Mouse (Mus musculus) 3134 (cell line): ENCODE measurements around the gene Hsd11b1.
"Not testable (repeated sequence)": the region's sequence is repeated elsewhere in the genome, so short reads cannot be mapped to it uniquely, and the experiment has no call there.

Experiments used
- DNase-seq: peaks from one replicate; pipeline ENCODE4 v3.0.0-alpha.2; 2011; ENCODE audit warnings: low spot score; ENCODE audit not compliant: insufficient read length; ENCODE audit errors: extremely low read depth

Hsd11b1 gene

GRCm38 (mm10) chr1:193263955-193264598 lies at the start of gene Hsd11b1:
Gene Hsd11b1, minus strand, starts transcription at chr1:193264075.
- DNase-seq = no peak

GRCm38 (mm10) chr1:193311596-193311995 lies 47.7 kb upstream of the Hsd11b1 start:
- no peak for DNase-seq

- no peak for DNase-seq
These were observed 46.7 kb upstream of the Hsd11b1 start for GRCm38 (mm10) chr1:193310519-193311085.

GRCm38 (mm10) chr1:193309785-193310518 lies 46.1 kb upstream of the Hsd11b1 start:
- DNase-seq = no peak

DNA sequence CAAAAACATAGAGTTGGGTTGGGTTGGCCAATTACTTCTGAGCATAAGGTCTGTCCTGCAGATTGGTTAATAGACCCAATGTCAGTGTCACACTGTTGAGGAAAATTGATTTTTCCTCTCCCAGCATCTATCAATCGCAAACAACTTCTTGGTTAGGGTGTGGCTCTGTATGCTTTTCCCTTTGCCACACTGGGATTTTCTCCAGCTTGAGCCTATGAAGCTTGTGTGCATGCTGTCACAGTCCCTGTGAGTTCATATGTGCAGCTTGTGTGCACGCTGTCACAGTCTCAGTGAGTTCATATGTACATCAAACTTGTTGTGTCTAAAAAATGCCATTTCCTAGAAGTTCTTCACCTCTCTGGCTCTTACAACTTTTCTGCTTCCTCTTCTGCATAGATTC lies 43.0 kb upstream of the Hsd11b1 start:
- no peak for DNase-seq

DNA sequence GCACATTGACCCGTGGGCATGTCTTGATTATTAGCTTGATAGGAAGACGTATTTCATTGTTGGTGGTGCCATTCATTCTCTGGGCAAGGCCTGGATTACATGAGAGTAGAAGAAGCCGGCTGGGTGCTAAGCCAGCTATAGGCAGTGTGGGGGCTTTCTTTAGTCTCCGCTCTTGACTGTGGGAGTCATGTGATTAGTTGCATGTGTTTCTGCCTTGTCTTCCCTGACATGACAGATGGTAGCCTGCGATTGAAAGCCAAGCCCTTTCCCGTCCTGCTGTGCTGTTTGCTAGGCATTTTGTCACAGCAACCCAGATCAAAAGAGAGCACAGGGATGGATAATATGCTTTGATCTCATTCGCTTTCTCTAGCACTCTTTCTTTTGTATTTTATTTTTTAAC lies 41.5 kb upstream of the Hsd11b1 start:
- no peak for DNase-seq

DNA sequence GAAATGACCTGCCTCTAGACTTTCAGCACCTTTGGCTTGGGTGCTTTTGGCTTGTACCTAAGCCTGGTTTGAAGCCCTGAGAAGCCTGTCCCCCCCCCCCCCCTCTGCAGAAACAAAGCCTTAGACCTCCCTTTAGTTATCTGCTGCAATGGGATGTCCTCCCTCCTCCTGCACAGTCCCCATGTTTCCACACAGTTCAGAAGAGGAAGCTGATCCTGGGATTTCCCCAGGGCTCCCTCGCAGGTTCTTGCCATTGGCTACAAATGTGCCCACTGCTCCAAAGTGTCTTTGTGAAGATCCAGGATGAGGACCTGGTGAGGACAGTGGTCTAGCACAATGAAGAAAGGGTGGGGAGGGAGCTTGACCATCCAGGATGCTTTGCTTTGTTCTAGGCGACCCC lies 39.2 kb upstream of the Hsd11b1 start:
- DNase-seq = no peak

DNA sequence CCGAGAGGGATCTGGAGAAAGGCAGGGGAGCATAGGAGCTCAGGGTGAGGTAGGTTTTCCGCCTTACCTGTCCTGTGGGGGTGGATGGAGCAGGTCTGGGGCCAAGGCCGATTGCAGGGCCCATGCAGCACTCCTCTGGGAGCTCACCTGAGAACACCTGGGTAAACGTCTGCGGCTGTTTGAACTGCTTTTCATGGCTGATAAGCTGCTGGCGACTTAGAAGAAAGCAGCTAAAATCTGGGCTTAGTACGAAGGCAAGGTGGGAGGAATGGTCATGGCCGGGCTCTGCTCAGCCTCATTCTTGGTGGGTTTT lies 38.2 kb upstream of the Hsd11b1 start:
- no peak for DNase-seq

DNA sequence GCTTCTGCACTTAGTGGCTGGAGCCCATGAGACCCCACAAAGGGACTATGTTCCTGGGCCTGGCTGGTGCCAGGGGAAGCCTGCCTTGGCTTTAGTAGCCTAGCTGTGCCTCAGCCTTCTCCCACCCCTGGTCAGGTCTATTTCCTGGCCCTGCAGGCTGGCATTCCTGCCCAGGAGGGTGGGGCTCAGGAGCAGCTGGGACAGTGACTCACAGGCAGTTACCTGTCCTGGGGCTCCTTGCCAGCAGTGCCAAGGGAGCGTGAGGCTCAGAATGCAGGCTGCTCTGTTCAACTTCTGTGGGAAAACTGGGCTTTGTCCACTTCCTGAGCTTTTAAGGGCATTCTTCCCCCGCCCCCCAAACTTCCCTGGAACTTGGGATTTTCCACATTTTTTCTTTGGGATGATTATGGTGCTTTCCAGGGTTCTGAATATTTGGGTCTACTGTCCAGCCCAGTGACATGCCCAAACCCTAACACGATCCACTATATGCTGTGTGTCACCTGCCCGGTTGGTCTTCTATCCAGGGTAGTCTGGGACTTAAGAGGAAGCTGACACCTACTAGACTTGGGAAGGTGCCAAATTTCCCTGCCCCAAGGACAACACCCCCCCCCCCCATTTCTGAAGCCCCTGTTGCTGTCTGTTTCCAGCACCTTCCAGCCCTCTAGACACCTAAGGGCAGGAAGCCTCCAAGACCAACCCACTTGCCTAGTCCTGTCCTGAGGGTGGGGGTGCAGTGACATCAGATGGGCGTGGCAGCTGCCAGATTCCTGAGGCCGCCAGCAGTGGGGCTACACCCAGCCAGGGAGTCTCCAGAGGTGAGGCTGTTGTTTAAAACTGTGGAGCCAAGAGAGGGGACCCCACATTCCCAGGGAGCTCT lies 37.6 kb upstream of the Hsd11b1 start:
- peak; percentile 47 for DNase-seq

GRCm38 (mm10) chr1:193299995-193300394 lies 36.1 kb upstream of the Hsd11b1 start:
- DNase-seq = no peak

- peak; percentile 46 for DNase-seq
These were observed 34.4 kb upstream of the Hsd11b1 start for GRCm38 (mm10) chr1:193298141-193298765.

DNA sequence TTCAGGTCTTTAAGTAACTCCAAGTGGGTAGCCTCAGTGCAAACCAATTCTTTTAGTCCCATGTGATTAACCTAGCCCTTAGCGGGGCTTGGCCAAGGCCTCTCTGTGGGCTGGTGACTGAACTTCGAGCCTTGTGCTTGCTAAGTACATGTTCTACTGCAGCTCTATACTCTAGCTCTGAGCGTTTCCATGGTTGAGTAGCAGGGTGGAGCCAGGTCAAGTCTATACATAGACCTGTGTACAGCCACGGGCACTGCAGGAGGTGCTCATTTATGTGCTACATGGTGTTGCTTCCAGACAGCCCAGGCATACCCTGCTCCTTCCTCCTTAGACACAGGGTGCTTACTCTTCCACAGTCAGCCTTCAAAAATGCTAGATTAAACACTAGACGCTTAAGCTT lies 32.0 kb upstream of the Hsd11b1 start:
- DNase-seq = no peak

DNA sequence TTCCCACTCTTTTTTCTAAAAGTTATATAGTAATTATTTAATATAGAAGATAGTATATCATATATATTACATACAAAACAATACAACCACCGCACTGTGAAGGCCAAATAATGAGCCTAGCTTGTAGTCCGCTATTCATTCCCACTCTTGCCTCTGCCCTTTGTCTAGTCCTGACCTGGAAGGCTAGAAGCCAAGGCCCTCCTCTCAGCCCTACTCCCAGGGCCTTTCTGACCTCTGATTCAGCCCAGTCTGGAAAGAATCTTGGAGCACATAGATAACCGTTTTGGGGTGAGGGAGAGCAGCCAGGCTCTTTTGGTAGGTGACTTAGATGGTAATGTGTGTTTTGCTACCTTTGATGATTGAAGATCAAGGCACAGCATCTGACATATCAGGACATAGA lies 30.1 kb upstream of the Hsd11b1 start:
- DNase-seq = no peak

DNA sequence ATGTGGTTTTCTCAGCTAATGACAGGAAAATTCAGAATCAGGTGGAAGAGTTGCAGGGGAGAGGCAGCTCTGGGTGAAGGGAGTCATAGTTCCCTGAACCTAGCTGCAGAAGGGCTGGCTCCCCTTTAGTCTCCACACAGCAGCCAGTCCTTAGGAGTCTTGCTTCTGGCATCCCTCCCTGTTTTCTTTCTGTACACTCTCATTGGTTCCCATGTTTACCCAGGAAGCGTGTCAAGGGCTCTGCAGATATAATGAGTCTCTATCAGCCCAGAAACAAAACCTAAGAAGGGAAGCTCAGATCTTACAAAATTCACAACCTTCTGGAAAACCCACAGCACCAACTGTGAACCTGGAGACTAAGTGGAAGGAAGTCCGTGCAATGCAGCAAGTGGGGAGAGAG lies 29.2 kb upstream of the Hsd11b1 start:
- DNase-seq = no peak

DNA sequence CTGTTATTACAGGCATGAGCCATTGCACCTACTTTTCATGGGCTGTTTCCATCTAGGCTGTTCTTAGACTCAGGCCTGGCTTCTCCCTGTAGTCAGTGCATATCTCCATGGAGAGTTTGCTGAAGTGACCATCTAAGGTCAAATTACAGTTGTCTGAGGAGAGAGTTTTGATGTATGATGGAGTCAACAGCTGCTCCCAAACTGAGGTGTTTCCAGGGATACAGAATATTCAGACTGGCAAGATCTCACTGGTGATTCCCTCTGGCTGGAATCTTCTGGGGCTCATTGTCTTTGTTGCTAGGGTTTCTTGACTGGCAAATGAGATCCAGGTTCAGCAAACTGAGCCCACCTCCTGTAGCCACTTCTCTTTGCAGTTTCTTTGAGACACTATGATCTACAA lies 26.8 kb upstream of the Hsd11b1 start:
- DNase-seq = no peak

- no peak for DNase-seq
These were observed 26.0 kb upstream of the Hsd11b1 start for GRCm38 (mm10) chr1:193289914-193290313.

DNA sequence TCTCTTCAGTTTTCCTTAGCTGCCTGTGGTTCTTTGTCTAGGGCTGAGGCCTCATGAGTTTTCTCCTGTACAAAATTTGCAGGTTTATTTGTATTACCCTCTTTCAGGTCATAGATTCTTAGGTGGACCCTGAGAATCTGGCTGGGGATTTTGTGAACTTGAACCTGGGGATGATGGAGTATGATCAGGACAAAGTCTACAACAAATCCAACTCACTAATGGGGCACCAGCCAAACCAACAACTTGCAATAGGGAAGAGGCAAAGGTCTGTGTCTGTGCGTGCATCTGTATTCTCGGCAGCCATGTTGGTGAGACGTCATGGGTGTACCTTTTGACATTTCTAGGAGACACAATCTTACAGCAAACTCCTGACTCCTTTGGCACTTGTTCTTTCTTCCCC lies 25.2 kb upstream of the Hsd11b1 start:
- no peak for DNase-seq

DNA sequence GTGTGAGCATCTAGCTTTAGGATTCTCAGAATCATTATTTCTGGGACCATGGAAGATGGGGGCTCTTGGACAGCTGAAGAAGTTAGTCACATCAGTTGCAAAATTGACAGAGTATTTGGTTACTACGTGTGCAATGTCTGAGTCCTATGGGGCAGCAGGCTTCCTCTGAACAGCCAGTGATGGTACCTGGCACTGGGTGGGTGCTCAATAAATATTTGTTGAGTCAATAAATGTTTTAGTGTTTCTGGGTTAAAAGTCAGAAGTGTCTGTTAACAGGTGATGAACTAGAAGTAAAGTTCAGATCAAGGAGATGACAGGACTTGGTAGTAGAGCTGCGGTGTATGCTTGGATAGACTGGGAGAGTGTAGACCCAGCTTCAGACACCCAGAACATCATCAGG lies 23.7 kb upstream of the Hsd11b1 start:
- DNase-seq = no peak

DNA sequence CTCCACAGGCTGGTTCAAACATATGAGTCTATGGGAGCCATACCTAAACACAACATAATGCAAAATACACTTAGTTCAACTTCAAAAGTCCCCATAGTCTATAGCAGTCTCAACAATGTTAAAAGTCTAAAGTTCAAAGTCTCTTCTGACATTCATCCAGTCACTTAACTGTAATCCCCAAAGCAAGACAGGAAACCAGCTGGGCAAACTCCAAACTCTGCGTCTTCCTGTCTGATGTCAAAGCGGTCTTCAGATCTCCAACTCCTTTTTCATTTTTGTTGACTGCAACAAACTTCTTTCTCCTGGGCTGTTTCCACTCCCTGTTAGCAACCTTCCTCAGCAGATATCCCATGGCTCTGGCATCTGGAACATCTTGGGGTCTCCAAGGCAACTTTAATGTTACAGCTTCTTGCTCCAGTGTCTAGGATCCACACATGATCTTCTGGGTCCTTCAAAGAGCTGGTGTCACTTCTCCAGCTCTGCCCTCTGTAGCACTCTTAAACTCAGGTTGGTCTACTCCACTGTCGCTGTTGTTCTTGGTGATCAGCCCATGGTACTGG lies 22.0 kb upstream of the Hsd11b1 start:
- not testable (repeated sequence) for DNase-seq

GRCm38 (mm10) chr1:193284228-193284779 lies 20.4 kb upstream of the Hsd11b1 start:
- DNase-seq = no peak
